Mouse (Mus musculus): ENCODE results near the gene Tceal1.
"Not testable (repeated sequence)": the region's sequence is repeated elsewhere in the genome, so short reads cannot be mapped to it uniquely, and the experiment has no call there.

Gene Tceal1

GRCm38 (mm10) chrX:136707446-136708167, at the start of gene Tceal1:
TSS of gene Tceal1 (plus strand) at chrX:136707982.
- no peak for DNase-seq

GRCm38 (mm10) chrX:136666281-136666706, 41.5 kb upstream of the Tceal1 start:
- DNase-seq = no peak

GRCm38 (mm10) chrX:136666762-136667464, 40.9 kb upstream of the Tceal1 start:
- DNase-seq = not testable (repeated sequence)

GRCm38 (mm10) chrX:136668794-136669193, 39.0 kb upstream of the Tceal1 start:
- DNase-seq = no peak

- DNase-seq = no peak
These were observed 26.8 kb upstream of the Tceal1 start for GRCm38 (mm10) chrX:136680989-136681388.

- DNase-seq = not testable (repeated sequence)
These were observed 16.0 kb upstream of the Tceal1 start for GRCm38 (mm10) chrX:136691606-136692293.

- no peak for DNase-seq
These were observed 15.5 kb upstream of the Tceal1 start for GRCm38 (mm10) chrX:136692294-136692675.

GRCm38 (mm10) chrX:136693196-136693595, 14.6 kb upstream of the Tceal1 start:
- no peak for DNase-seq

- DNase-seq = peak; percentile 30
These were observed 443 bp downstream of the Tceal1 start for GRCm38 (mm10) chrX:136708168-136708681.

- DNase-seq = no peak
These were observed 1.0 kb downstream of the Tceal1 start for GRCm38 (mm10) chrX:136708782-136709181.

GRCm38 (mm10) chrX:136714742-136715474, 7.1 kb downstream of the Tceal1 start:
- DNase-seq = not testable (repeated sequence)

- DNase-seq = no peak
These were observed 24.2 kb downstream of the Tceal1 start for GRCm38 (mm10) chrX:136732016-136732415.

GRCm38 (mm10) chrX:136740087-136740790, 32.5 kb downstream of the Tceal1 start:
- DNase-seq = no peak

- peak; percentile 92 for DNase-seq
These were observed 33.2 kb downstream of the Tceal1 start for GRCm38 (mm10) chrX:136740791-136741650.

- peak; percentile 85 for DNase-seq
These were observed 33.9 kb downstream of the Tceal1 start for GRCm38 (mm10) chrX:136741651-136742201.

GRCm38 (mm10) chrX:136742241-136742640, 34.5 kb downstream of the Tceal1 start:
- DNase-seq = no peak

- peak; percentile 60 for DNase-seq
These were observed 34.9 kb downstream of the Tceal1 start for GRCm38 (mm10) chrX:136742661-136743103.

GRCm38 (mm10) chrX:136743459-136743858, 35.7 kb downstream of the Tceal1 start, which contains the start of gene Morf4l2:
TSS of gene Morf4l2 (minus strand) at chrX:136743690.
- DNase-seq = no peak

- no peak for DNase-seq
These were observed 36.9 kb downstream of the Tceal1 start for GRCm38 (mm10) chrX:136744663-136745062.

- DNase-seq = no peak
These were observed 41.5 kb downstream of the Tceal1 start for GRCm38 (mm10) chrX:136749329-136749728.

Data from thymus, postnatal 14 days (tissue).